Mouse (Mus musculus) ES-E14 (cell line): ENCODE results near the gene Gars. TPM values are rescaled to one million over a fixed set of nuclear protein-coding genes. Genes with fewer than 3 reads are reported as not detected.

Experiments used
- DNase-seq: peaks from one replicate; pipeline ENCODE4 v3.0.0-alpha.2; 2013; ENCODE audit warnings: low read depth, low spot score
- H3K27ac ChIP-seq: 2 replicates; pipeline ENCODE4 v1.5.1; 2012; ENCODE audit warnings: low read depth, mild to moderate bottlenecking, low read length, moderate library complexity, mixed read lengths; ENCODE audit not compliant: poor library complexity, insufficient read depth, severe bottlenecking
- H3K36me3 ChIP-seq: 2 replicates; pipeline ENCODE4 v1.6.1; 2012; ENCODE audit warnings: mild to moderate bottlenecking, low read length, moderate library complexity, mixed read lengths; ENCODE audit not compliant: control insufficient read depth, poor library complexity, insufficient read depth, severe bottlenecking
- H3K4me1 ChIP-seq, 2 experiments: fragments of 150-350 bp in 1 of 2; sonication (generic) in 1 of 2; 2 replicates each; pipeline ENCODE4 v1.6.1; 2012; ENCODE audit warnings: low read length in 2 of 2, mild to moderate bottlenecking in 1 of 2, mixed read lengths in 1 of 2; ENCODE audit not compliant: control insufficient read depth in 2 of 2, insufficient read depth in 2 of 2, poor library complexity in 1 of 2
- H3K4me3 ChIP-seq, 2 experiments: fragments of 150-350 bp in 1 of 2; sonication (generic) in 1 of 2; 2 replicates each; pipeline ENCODE4 v1.5.1; 2012; ENCODE audit warnings: low read length in 2 of 2, low read depth in 1 of 2, mild to moderate bottlenecking in 1 of 2, mixed read lengths in 1 of 2; ENCODE audit not compliant: insufficient read depth in 1 of 2, poor library complexity in 1 of 2, severe bottlenecking in 1 of 2
- H3K9ac ChIP-seq: 2 replicates; pipeline ENCODE4 v1.6.1; 2012; ENCODE audit warnings: low read depth, mild to moderate bottlenecking, low read length, mixed read lengths; ENCODE audit not compliant: poor library complexity, insufficient read depth, severe bottlenecking
- H3K9me3 ChIP-seq: fragments of 150-350 bp; sonication (generic); 2 replicates; pipeline ENCODE4 v1.6.1; 2012; ENCODE audit warnings: low read depth, mild to moderate bottlenecking, low read length; ENCODE audit not compliant: control insufficient read depth, insufficient read depth
- CHD2 ChIP-seq: IDR thresholded peaks from 2 replicates; pipeline ENCODE4 v1.6.1; 2014; ENCODE audit warnings: mild to moderate bottlenecking, low read depth, low read length, inconsistent platforms
- HCFC1 ChIP-seq: IDR thresholded peaks from 2 replicates; pipeline ENCODE4 v1.6.1; 2012; ENCODE audit warnings: low read length, inconsistent platforms, borderline replicate concordance; ENCODE audit not compliant: insufficient read depth
- MAFK ChIP-seq: IDR thresholded peaks from 2 replicates; pipeline ENCODE4 v1.6.1; 2014; ENCODE audit warnings: mild to moderate bottlenecking, low read depth, low read length, inconsistent platforms; ENCODE audit not compliant: insufficient read depth
- ZC3H11A ChIP-seq: IDR thresholded peaks from 2 replicates; pipeline ENCODE4 v1.6.1; 2012; ENCODE audit warnings: low read depth, mild to moderate bottlenecking, inconsistent platforms, low read length, borderline replicate concordance
- ZNF384 ChIP-seq: IDR thresholded peaks from 2 replicates; pipeline ENCODE4 v1.6.1; 2012; ENCODE audit warnings: low read depth, low read length, inconsistent platforms
- in situ Hi-C, 2 experiments: fragments of 600-800 bp; cut with MboI; formaldehyde crosslinking; loops; one replicate each; pipeline ENCODE4 v1.15.1; 2025; ENCODE audit warnings: low sequenced_read_pairs in 2 of 2, inconsistent platforms in 1 of 2; ENCODE audit not compliant: unreplicated experiment in 2 of 2
- total RNA-seq: library from RNA; depleted of rRNA; stranded (reverse); fragments of 300-350 nt; gene quantifications from 2 replicates; pipeline ENCODE4 v1.2.3, GENCODE M21; 2012

The Gars gene
- total RNA-seq, 1 experiment, result 201 TPM

DNA sequence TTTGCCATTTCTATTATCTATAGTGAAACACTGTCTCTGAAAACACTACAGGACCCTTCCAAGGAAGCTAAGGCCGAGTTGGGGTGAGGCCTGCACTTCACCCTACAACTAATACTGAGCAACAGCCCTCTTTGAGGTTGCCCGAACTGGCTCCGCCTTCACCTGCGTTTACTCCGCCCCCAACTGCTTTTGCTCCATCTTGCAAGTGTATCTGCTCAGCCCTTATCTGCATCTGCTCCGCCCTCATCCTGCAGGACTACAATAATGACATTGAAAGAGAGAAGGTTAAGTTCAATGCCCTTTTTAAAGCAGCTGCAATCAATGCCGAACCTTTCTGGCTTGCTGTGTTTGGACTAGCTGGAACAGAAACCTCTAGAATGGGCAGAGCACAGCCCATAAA is 16.0 kb upstream of the Gars start:
- Histone ChIP-seq H3K4me3 (no peak overlapping the region), H3K36me3 (no peaks in the 10 kb centered on the region), H3K9me3 (no peaks in the 10 kb centered on the region), H3K4me1 (peaks cover 0 to 9% of the 10 kb centered on the region in 2 experiments; a peak in 2 of 4 replicates), H3K9ac (no peak overlapping the region), H3K27ac (no peak overlapping the region)
- TF ChIP-seq ZC3H11A (no peak), CHD2 (no peak), HCFC1 (no peak), MAFK (no peak), ZNF384 (no peak)
- no peak for DNase-seq
- in situ Hi-C loops, result no loop called here

- peaks cover 0 to 2% of the 10 kb centered on the region in 2 experiments; a peak in 1 of 4 replicates for H3K4me1 ChIP-seq
- no peaks in the 10 kb centered on the region for H3K9me3 ChIP-seq
- H3K36me3 ChIP-seq, result no peaks in the 10 kb centered on the region
- TF ChIP-seq ZNF384, result no peak
- TF ChIP-seq HCFC1, result no peak
- TF ChIP-seq CHD2, result no peak
- TF ChIP-seq MAFK, result no peak
- no peak for TF ChIP-seq ZC3H11A
- no peak for DNase-seq
- no peak overlapping the region for H3K27ac ChIP-seq
- no peak overlapping the region for H3K9ac ChIP-seq
- H3K4me3 ChIP-seq, result no peak overlapping the region
- in situ Hi-C loops, result no loop called here
Observed at GRCm38 (mm10) chr6:55027642-55028041, 10.2 kb upstream of the Gars start.

DNA sequence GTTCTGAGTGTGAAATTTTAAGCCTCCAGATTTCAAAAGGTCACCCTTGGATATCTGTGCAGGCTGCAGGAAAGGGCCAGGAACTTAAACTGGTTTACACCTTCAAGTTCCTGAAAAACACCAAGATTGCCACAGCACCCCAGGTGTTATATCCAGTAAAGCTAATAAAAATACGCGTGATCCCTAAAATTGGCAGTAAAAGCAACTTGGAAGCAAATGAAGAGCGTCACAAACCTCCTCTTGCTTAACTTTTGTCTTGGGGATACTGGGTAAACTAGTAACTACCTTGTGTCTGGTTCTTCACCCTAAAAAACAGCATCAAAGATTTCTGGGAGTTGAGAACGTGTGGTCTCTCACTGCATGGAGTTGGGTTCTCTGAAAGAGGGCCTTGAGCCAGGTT is 1.1 kb upstream of the Gars start:
- peaks cover 6% of the 10 kb centered on the region; the same call in 1 of the 2 replicates for H3K36me3 ChIP-seq
- no peak overlapping the region for H3K9ac ChIP-seq
- H3K4me1 ChIP-seq, result peaks cover 0 to 3% of the 10 kb centered on the region in 2 experiments; a peak in 1 of 4 replicates
- no peak overlapping the region for H3K4me3 ChIP-seq
- no peak for DNase-seq
- no peaks in the 10 kb centered on the region for H3K9me3 ChIP-seq
- TF ChIP-seq ZC3H11A (no peak), HCFC1 (no peak), MAFK (no peak), ZNF384 (no peak)
- in situ Hi-C loops, result no loop called here
- H3K27ac ChIP-seq, result no peak overlapping the region

- H3K9ac ChIP-seq, result peak overlapping the region; percentile 98
- no peak overlapping the region for H3K27ac ChIP-seq
- H3K4me3 ChIP-seq, result peak overlapping the region; percentile 91 to 95
- peaks cover 0 to 4% of the 10 kb centered on the region in 2 experiments; a peak in 1 of 4 replicates for H3K4me1 ChIP-seq
- H3K9me3 ChIP-seq, result no peaks in the 10 kb centered on the region
- no peak for DNase-seq
- TF ChIP-seq ZC3H11A (no peak), MAFK (no peak), HCFC1 (no peak), CHD2 (no peak), ZNF384 (0 out of 2 replicates have a peak, but pooled peaks have one; percentile 36)
- in situ Hi-C loops, result no loop called here
- H3K36me3 ChIP-seq, result peaks cover 8% of the 10 kb centered on the region; the same call in 1 of the 2 replicates
Observed at GRCm38 (mm10) chr6:55038671-55039445, 1.1 kb downstream of the Gars start.
